Mouse (Mus musculus): ENCODE measurements around the gene Cldn3.

Gene Cldn3

DNA sequence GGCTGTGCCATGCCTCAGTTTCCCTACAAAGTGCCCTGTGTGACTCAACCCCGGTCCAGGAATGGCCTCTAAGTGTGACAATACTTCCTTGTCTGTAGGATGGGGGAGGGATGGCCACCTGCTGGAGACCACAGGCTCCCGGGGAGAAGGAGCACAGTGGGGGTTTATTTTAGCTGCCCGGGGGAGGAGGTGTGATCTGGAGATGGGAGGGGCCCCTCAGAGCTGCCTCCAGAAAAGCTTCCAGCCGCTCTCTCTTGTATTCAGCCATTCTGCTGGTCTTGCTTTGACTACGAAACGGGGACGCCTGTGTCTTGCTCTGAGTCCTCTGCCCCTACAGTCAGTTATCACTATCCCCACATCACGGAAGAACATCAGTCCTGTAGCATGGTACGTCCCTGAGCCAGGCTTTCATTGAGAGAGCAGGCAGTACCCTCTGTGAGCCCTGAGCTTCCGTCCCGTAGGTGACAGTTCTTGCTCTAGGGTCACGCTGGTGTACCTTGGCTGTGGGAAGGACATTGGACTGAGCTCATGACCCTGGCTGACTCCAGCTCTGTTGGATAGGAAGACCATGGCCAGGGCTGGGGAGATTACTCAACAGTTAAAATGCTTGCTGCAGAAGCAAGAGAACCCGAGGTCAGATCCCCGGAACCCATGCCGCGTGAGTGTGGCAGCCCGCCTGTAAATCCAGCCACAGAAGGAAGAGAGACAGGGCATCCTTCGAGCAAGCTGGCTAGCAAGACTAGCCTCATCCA is 49.8 kb downstream of the Cldn3 start:
- DNase-seq (ENCODE audit: low spot score) = no peak

All from spleen, adult 12 weeks (tissue).